In the genomic region with DNA sequence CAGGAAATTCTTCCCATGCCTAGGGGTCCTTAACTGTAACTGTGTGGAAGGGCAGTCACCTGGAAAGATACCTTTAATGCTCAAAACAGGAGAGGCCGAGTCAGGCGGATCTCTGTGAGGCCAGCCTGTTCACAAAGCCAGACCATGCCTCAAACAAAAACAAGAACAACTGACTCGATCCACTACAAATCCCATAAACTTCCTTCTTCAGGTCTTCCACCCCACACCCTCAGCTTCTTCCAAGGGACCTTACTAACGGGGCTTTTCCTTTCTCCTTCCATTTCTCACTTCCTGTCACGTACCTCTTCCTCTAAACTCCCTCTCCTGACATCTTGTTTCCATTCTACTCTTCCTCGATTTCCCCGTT, we compare ENCODE assay signal across 8 mouse cellular contexts. TPM values are rescaled to one million over a fixed set of nuclear protein-coding genes. Genes with fewer than 3 reads are reported as not detected.
DNase-seq lines count a peak whose midpoint lies in the region; ATAC-seq and TF ChIP-seq lines count a peak whose summit lies in the region.

No protein-coding gene starts in this region.

- H3K4me1 ChIP-seq in lung, embryonic 15.5 days: peaks cover 36% of the 10 kb centered on the region
- H3K4me1 ChIP-seq in embryonic fibroblast, embryonic 13.5 days (ENCODE audit: control insufficient read depth, insufficient read depth, low read length): peaks cover 8% of the 10 kb centered on the region; the same call in 1 of the 2 replicates
- H3K4me1 ChIP-seq in intestine, postnatal 0 days (replicated peaks; ENCODE audit: control insufficient read depth, insufficient read depth, low read length): peaks cover 14% of the 10 kb centered on the region
- H3K4me1 ChIP-seq in neural tube, embryonic 15.5 days: peaks cover 48% of the 10 kb centered on the region

- H3K9me3 ChIP-seq in lung, embryonic 15.5 days: no peaks in the 10 kb centered on the region
- H3K9me3 ChIP-seq in intestine, postnatal 0 days (ENCODE audit: control insufficient read depth): no peaks in the 10 kb centered on the region
- no peaks in the 10 kb centered on the region for H3K9me3 ChIP-seq in neural tube, embryonic 15.5 days (replicated peaks)

- no peak for ATAC-seq in lung, embryonic 15.5 days (ENCODE audit: borderline replicate concordance, extremely low read depth, low FRiP score, low TSS enrichment)
- no peak for ATAC-seq in intestine, postnatal 0 days
- no peak for ATAC-seq in neural tube, embryonic 15.5 days (ENCODE audit: low FRiP score)

- H3K4me3 ChIP-seq in lung, embryonic 15.5 days: peak overlapping the region; percentile 81
- H3K4me3 ChIP-seq in embryonic fibroblast, embryonic 13.5 days (ENCODE audit: insufficient read depth, low read length): peak overlapping the region; percentile 45
- peak overlapping the region; percentile 48 for H3K4me3 ChIP-seq in intestine, postnatal 0 days (ENCODE audit: low read depth, low read length)
- peak overlapping the region; percentile 43 for H3K4me3 ChIP-seq in neural tube, embryonic 15.5 days (replicated peaks)

- TF ChIP-seq CTCF in embryonic fibroblast, embryonic 13.5 days (IDR thresholded peaks at IDR 0.05; ENCODE audit: borderline replicate concordance, insufficient read depth, low read length): no peak
- TF ChIP-seq CTCF in intestine, postnatal 0 days (IDR thresholded peaks at IDR 0.05; ENCODE audit: low read depth): no peak

- WGBS in lung, embryonic 15.5 days: 18% methylated on average over 7 of the region's 7 CpGs
- 12% methylated on average over 7 of the region's 7 CpGs for WGBS in intestine, postnatal 0 days
- 19% methylated on average over 7 of the region's 7 CpGs for WGBS in neural tube, embryonic 15.5 days

- H3K4me2 ChIP-seq in lung, embryonic 15.5 days: peak overlapping the region; percentile 69
- peak overlapping the region; percentile 60 for H3K4me2 ChIP-seq in intestine, postnatal 0 days (replicated peaks; ENCODE audit: low read depth)
- peak overlapping the region; percentile 65 for H3K4me2 ChIP-seq in neural tube, embryonic 15.5 days

- no peaks in the 10 kb centered on the region for H3K27me3 ChIP-seq in lung, embryonic 15.5 days
- no peaks in the 10 kb centered on the region for H3K27me3 ChIP-seq in intestine, postnatal 0 days (replicated peaks; ENCODE audit: control insufficient read depth, insufficient read depth, low read length)
- no peaks in the 10 kb centered on the region for H3K27me3 ChIP-seq in neural tube, embryonic 15.5 days (replicated peaks)

- TF ChIP-seq POLR2A in embryonic fibroblast, embryonic 13.5 days (IDR thresholded peaks at IDR 0.05; ENCODE audit: low read depth, low read length): no peak; the same call in 1 of the 2 replicates

- peaks cover 18% of the 10 kb centered on the region for H3K36me3 ChIP-seq in lung, embryonic 15.5 days
- H3K36me3 ChIP-seq in intestine, postnatal 0 days (ENCODE audit: control insufficient read depth, insufficient read depth): peaks cover 18% of the 10 kb centered on the region
- H3K36me3 ChIP-seq in neural tube, embryonic 15.5 days: peaks cover 17% of the 10 kb centered on the region

- H3K27ac ChIP-seq in lung, embryonic 15.5 days: peak overlapping the region; percentile 94
- H3K27ac ChIP-seq in embryonic fibroblast, embryonic 13.5 days (ENCODE audit: insufficient read depth, low read length): peak overlapping the region; percentile 81
- H3K27ac ChIP-seq in intestine, postnatal 0 days (ENCODE audit: low read depth, low read length): peak overlapping the region; percentile 84
- peak overlapping the region; percentile 93 for H3K27ac ChIP-seq in neural tube, embryonic 15.5 days (replicated peaks)

- DNase-seq in lung, postnatal 10 days: no peak
- no peak for DNase-seq in gastrocnemius, adult 18-20 months (ENCODE audit: low spot score)
- no peak for DNase-seq in spleen, postnatal 36 days (ENCODE audit: low spot score in 2 of 2)
- DNase-seq in embryo, embryonic 10 days (ENCODE audit: low spot score): no peak

- H3K9ac ChIP-seq in lung, embryonic 15.5 days: peak overlapping the region; percentile 60
- peak overlapping the region; percentile 62 for H3K9ac ChIP-seq in intestine, postnatal 0 days (ENCODE audit: low read depth, low read length)
- H3K9ac ChIP-seq in neural tube, embryonic 15.5 days (replicated peaks): peak overlapping the region; percentile 56

RNA-seq across cellular contexts. Expression of gene Zfp574, which starts 3.9 kb away (rescaled TPM):
- polyA plus RNA-seq in lung, embryonic 15.5 days (2015; fragmentation: Nextera tagmentation; extraction: Ambion mirVana): 29.8 and 30.4 TPM in 2 replicates
- 10.3 and 11.0 TPM in 2 replicates for polyA plus RNA-seq in embryonic fibroblast, embryonic 13.5 days (2011; ENCODE audit: insufficient read length, low read depth, missing spikeins)
- polyA plus RNA-seq in intestine, postnatal 0 days (2015; fragmentation: Nextera tagmentation; extraction: Ambion mirVana): 11.6 and 12.1 TPM in 2 replicates
- polyA plus RNA-seq in neural tube, embryonic 15.5 days (2015; fragmentation: Nextera tagmentation; extraction: Ambion mirVana): 31.6 TPM in 2 replicates
- total RNA-seq in gastrocnemius, adult 18-20 months (2021): 1 to 10 TPM; 7.5 to 7.7 TPM

RNA-seq across cellular contexts. Expression of gene Grik5, which starts 4.1 kb away (rescaled TPM):
- polyA plus RNA-seq in lung, embryonic 15.5 days (2015; fragmentation: Nextera tagmentation; extraction: Ambion mirVana): 3.8 and 4.2 TPM in 2 replicates
- polyA plus RNA-seq in embryonic fibroblast, embryonic 13.5 days (2011; ENCODE audit: insufficient read length, low read depth, missing spikeins): 31.6 and 45.3 TPM in 2 replicates
- polyA plus RNA-seq in intestine, postnatal 0 days (2015; fragmentation: Nextera tagmentation; extraction: Ambion mirVana): 1.3 TPM in 2 replicates
- polyA plus RNA-seq in neural tube, embryonic 15.5 days (2015; fragmentation: Nextera tagmentation; extraction: Ambion mirVana): 14.9 and 17.8 TPM in 2 replicates
- total RNA-seq in gastrocnemius, adult 18-20 months (2021): 1 to 10 TPM; 1.7 to 2.7 TPM
